Mouse (Mus musculus) right cerebral cortex, postnatal 14 days (tissue): Measurements from ENCODE around the gene Gm11938.

Experiments used
- DNase-seq: peaks from one replicate; pipeline ENCODE4 v3.0.0; 2022

Gene Gm11938

DNA sequence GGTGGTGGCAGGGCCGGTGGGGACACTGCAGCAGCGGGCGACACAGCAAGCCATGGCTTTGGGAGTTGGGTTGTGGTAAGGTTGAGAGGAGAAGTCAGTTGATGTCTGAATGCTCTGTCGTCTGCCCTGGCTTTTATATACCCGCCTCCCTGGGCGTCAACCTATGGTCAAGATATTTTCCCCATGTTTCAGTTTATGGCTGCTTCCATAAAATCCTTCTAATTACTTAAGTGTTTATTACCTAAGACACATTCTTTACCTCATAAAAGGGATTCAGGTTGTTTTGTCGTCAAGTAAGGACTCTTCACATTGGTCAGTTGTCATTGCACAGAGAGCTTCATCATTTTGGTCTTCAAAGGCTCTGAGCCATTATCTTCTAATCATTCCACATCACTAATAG is 36.6 kb downstream of the Gm11938 start, which contains the start of gene Krtap3-1:
Gene Krtap3-1, minus strand, starts transcription at position 101 of the 400 bp plus-strand sequence.
- no peak for DNase-seq

DNA sequence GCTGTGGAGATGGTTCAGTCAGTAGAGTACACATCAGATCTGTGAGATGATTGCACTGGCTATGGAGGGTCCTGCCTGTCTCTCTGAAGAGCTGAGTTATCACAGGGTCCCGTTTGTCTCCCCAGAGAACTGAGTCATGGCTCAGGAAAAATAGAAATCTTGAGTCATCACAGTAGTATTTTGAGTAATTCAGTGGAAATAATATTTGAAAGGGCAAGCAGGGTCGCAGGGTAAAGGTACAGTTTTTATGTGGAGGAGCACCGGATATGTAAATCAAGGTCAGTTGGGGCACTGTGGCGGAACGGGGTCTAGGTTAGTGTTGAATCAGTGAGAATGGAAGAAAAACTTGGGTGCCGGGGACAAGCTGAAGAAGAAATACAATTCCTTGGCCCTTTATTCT is 40.5 kb downstream of the Gm11938 start:
- DNase-seq, result no peak

DNA sequence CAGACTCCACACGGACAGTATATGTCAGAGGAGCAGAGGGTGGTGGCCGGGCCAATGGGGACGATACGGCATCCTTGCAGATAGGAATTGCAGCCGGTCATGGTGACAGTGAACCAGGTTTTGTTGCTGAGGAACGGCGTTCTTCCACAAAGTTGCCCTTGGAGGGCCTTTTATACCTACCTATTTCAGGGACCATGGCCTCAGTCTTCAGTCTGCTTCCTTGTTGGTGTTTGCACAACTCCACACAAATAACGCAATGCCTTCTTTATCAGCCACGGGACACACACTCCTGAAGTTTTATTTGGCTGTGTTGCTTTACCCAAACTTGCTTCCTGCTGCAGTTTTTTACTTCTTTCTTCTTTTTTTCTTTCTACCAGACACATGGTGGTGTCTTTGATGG is 43.7 kb downstream of the Gm11938 start, which contains the start of gene Gm11939:
Gene Gm11939, minus strand, starts transcription at position 101 of the 400 bp plus-strand sequence.
- DNase-seq, result no peak

DNA sequence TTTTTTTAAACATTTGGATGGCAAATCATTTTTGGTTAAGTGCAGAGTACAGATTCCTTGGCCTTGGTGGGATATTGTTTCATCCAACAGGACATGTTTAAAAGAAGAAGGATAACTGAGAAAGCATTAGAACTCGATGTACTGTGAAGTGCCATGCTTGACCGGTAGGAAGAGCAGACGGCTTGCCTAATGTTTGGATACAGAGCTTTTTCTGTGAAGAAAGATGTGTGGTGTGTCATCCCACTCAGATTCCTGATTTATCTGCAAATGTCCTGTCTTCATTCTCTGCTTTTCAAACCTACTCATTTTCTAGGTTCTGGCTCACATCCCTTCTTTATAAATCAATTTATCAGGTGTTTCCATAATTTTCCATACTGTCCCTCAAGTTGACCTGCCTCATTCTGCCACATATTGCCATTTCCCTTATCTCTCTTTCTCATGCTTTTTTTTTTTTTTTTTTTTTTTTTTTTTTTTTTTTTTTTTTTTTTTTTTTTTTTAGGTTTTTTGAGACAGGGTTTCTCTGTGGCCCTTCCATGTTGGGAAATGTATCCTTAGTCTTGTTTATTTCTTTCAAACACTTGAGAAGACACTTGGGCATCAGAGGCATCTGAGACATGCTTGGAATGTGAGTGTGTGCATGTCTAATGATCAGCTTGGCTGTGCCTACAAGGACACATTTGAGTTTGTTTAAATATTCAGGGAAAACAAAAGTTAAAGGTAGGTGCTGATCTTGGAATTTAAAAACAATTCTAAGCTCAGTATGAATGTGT is 44.9 kb downstream of the Gm11938 start:
- no peak for DNase-seq

DNA sequence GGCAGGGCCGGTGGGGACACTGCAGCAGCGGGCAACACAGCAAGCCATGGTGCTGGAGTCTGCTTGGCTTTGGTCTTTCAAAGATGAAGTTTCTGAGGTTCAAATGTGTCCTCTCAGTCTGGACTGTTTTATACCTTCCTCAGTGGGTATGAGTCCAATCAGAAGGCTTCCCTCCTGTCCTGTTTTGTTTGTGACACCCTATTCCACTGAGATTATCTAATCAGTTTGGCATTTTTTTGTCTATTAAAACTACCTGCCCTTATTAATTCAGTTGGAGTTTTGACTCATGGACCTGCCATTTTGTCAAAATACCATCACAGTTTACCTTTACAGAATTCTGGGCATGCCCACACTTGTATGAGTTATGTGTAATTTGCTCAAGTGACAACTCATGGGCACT is 46.4 kb downstream of the Gm11938 start, which contains the start of gene Krtap3-2:
Gene Krtap3-2, minus strand, starts transcription at position 101 of the 400 bp plus-strand sequence.
- DNase-seq, result no peak

DNA sequence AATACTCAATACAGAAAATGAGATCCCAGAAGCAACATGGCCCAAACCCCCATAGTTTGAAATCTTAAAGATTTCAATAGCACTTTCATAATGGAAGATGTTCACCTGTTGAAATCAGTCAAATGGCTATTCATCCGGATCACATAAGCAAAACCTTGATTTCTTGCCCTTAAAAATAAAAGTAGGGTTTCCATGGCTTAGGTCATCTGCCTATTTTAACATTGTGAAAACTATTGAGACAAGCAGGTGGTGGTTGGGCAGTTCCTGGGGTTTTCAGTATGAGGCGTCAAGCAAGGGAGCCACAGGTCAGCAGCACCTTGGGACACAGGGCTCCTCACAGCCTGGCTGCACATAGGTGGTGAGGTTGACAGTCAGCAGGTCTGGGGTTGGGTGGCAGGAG is 46.9 kb downstream of the Gm11938 start:
- DNase-seq, result no peak
